Mouse (Mus musculus) intestine, embryonic 16.5 days (tissue): ENCODE results near the gene Wbp2nl. TPM values are rescaled to one million over a fixed set of nuclear protein-coding genes. Genes with fewer than 3 reads are reported as not detected.

Source experiments
- ATAC-seq: fragments of 200-750 bp; cut with Nextera tagmentation; 2 replicates; pipeline ENCODE4 v1.8.0; 2017; ENCODE audit warnings: moderate TSS enrichment, moderate library complexity
- H3K27ac ChIP-seq: fragments of 300-500 bp; sonication (generic); 2 replicates; pipeline ENCODE4 v1.5.1; 2014; ENCODE audit warnings: mild to moderate bottlenecking, low read length
- H3K27me3 ChIP-seq: fragments of 300-500 bp; sonication (generic); replicated peaks from 2 replicates; pipeline ENCODE4 v1.6.1; 2014; ENCODE audit warnings: low read length, control low read depth, mixed read lengths; ENCODE audit not compliant: control insufficient read depth, insufficient read depth
- H3K36me3 ChIP-seq: fragments of 300-500 bp; sonication (generic); 2 replicates; pipeline ENCODE4 v1.6.1; 2014; ENCODE audit warnings: low read length, control low read depth; ENCODE audit not compliant: control insufficient read depth, insufficient read depth
- H3K4me1 ChIP-seq: fragments of 300-500 bp; sonication (generic); 2 replicates; pipeline ENCODE4 v1.6.1; 2014; ENCODE audit warnings: low read length, control low read depth, mixed read lengths; ENCODE audit not compliant: control insufficient read depth, insufficient read depth
- H3K4me2 ChIP-seq: fragments of 300-500 bp; sonication (generic); 2 replicates; pipeline ENCODE4 v1.6.1; 2014; ENCODE audit warnings: low read depth, low read length, control low read depth
- H3K4me3 ChIP-seq: fragments of 300-500 bp; sonication (generic); 2 replicates; pipeline ENCODE4 v1.5.1; 2014; ENCODE audit warnings: mild to moderate bottlenecking, low read length
- H3K9ac ChIP-seq: fragments of 300-500 bp; sonication (generic); 2 replicates; pipeline ENCODE4 v1.6.1; 2014; ENCODE audit warnings: low read depth, low read length
- H3K9me3 ChIP-seq: fragments of 300-500 bp; sonication (generic); 2 replicates; pipeline ENCODE4 v1.6.1; 2016; ENCODE audit warnings: low read length, control low read depth; ENCODE audit not compliant: control insufficient read depth
- WGBS: fragments of 180-500 bp; shearing (Covaris S2); extraction: QIAGEN DNeasy Blood & Tissue Kit; methylation state at CpG from one replicate; pipeline ENCODE4 v1.1.7; 2014; 5-methylcytosine and 5-hydroxymethylcytosine counted together
- polyA plus RNA-seq: library from polyadenylated mRNA; unstranded; fragments of >200 nt; fragmentation: Nextera tagmentation; extraction: Ambion mirVana; gene quantifications from 2 replicates; pipeline ENCODE4 v1.2.1, GENCODE M21; 2015

Gene Wbp2nl
- polyA plus RNA-seq, 1 experiment from 2014 or later: 0.15 TPM

DNA sequence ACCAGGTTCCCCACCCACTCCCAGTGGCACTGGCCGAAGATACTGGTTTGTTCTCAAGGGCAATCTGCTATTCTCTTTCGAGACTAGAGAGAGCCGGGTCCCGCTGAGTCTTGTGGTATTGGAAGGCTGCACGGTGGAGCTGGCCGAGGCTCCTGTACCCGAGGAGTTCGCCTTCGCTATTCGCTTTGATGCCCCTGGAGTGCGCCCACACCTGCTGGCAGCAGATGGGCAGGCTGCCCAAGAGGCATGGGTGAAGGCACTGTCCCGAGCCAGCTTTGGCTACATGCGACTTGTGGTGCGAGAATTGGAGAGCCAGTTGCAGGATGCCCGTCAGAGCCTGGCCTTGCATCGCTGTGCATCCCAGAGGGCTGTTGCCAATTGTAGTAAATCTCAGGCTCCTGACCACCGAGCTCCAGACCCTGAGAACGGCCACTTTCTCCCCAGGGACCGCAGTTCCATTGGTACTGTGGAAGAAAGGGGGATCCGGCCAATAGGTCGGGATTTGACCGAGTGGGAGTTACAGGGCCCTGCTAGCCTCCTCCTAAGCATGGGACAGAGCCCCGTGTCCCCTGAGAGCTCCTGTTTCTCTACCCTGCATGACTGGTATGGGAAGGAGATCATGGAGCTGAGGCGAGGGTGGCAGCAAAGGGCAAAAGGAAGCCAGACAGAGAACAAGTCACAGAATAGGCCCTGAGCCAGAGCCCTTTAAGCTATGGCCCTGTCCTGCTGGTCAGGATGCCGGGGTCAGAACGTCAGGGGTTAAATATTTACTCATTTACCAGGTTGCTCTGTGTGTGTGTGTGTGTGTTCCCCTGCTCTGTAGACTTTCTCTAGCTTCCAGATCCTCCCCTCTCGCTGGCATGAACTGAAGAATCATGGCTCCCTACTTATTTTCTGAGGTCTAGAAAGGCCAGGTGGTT is 44.9 kb downstream of the Wbp2nl start:
- H3K9ac ChIP-seq: no peak overlapping the region
- no peaks in the 10 kb centered on the region for H3K27me3 ChIP-seq
- H3K4me1 ChIP-seq: peaks cover 41% of the 10 kb centered on the region
- H3K27ac ChIP-seq: no peak overlapping the region
- H3K36me3 ChIP-seq: peaks cover 4% of the 10 kb centered on the region
- H3K4me2 ChIP-seq: no peak overlapping the region
- ATAC-seq: no peak
- WGBS: 84% methylated on average over 27 of the region's 27 CpGs
- no peaks in the 10 kb centered on the region for H3K9me3 ChIP-seq
- H3K4me3 ChIP-seq: no peak overlapping the region

DNA sequence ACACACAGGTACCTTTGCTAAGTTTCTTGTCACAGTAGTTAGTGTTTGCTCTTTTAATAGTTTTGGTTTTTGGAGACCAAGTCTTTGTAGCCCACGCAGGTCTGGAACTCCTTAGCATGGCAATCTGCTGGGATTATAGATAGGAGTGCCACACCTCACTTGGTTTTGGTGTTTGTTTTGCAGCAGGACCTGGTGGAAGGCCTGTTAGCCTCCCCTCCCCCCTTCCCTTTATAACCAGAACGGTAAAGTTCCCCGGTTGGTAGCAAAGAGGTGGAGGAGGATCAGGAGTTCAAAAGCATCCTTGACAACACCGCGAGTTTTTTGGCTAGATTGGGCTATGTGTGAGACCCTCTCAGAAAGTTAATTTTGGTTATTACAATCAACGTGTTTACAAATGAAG is 46.2 kb downstream of the Wbp2nl start:
- no peaks in the 10 kb centered on the region for H3K27me3 ChIP-seq
- no peak overlapping the region for H3K4me3 ChIP-seq
- peaks cover 17% of the 10 kb centered on the region for H3K36me3 ChIP-seq
- 0 out of 2 replicates have a peak overlapping the region, but pooled peaks have one; percentile 2 for H3K27ac ChIP-seq
- 85% methylated on average over 6 of the region's 6 CpGs for WGBS
- H3K4me2 ChIP-seq: no peak overlapping the region
- no peak overlapping the region for H3K9ac ChIP-seq
- ATAC-seq: no peak
- H3K9me3 ChIP-seq: no peaks in the 10 kb centered on the region
- peaks cover 41% of the 10 kb centered on the region for H3K4me1 ChIP-seq

DNA sequence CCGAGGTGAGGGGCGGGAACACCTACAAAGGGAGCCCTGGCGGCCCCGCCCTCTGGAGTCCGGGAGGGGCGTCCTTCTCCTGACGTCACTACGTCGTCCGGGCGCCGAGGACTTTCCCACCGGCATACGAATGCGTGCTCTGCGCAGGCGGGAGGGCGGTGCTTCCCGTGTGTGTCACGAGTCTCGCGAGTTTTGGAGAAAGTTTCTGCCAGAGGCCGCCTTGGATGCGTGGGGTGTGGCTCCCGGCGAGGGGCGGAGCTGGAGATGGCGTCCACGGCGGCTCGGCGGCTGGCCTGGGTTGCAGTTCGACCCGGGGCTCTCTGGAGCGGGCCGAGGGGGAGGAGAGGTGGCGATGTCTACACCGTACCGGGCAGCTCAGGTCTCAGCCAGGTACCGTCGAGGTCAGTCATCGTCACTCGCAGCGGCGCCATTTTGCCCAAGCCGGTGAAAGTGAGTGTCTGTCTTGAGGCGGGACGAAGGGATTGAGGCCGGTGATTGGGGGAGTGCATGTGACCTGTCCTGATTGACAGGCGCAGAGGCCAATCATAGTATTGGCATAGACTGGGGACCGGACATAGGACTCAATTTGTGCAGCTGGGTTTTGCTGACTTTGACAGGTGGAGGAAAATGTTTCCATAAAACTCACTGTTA is 47.2 kb downstream of the Wbp2nl start:
- under 1% methylated on average over 51 of the region's 51 CpGs for WGBS
- ATAC-seq: peak; percentile 96
- Histone ChIP-seq H3K27me3 (no peaks in the 10 kb centered on the region), H3K4me3 (peak overlapping the region; percentile 74), H3K9ac (peak overlapping the region; percentile 87), H3K27ac (peak overlapping the region; percentile 86), H3K36me3 (peaks cover 21% of the 10 kb centered on the region), H3K9me3 (no peaks in the 10 kb centered on the region), H3K4me1 (peaks cover 37% of the 10 kb centered on the region), H3K4me2 (peak overlapping the region; percentile 53)

DNA sequence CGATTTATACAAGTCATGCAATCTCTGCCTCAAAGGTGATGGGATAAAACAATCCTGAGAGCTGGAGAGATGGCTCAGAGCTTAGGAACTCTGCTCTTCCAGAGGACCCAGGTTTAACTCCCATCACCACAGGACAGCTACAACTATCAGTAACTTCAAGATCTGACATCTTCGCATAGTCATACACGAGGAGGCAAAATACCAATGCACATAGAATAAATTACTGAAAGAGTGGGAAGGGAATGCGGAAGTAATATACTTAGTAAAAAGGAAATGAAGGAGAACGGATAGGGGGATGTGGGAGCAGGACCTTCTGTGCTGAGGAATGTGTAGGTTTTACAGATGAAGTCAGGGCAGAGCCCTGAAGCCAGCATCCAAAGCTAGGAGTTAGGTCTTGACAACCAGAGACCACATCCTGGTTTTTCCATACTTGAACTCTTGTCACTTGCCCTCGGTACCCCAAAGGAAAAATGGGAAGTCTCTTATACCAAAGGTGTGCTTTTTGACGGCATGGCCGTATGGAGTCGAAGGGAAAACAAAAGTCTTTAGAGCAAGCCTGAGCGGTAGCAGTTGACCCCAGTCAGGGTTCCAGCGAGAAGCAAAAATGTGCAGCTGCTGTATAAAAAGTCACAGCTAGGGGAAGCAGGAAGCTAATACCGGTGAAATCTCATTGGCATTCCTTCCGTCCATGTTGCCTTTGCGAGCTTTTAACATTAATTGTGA is 48.0 kb downstream of the Wbp2nl start:
- no peak for ATAC-seq
- H3K4me1 ChIP-seq: peaks cover 36% of the 10 kb centered on the region
- H3K4me3 ChIP-seq: peak overlapping the region; percentile 74
- peaks cover 21% of the 10 kb centered on the region for H3K36me3 ChIP-seq
- H3K4me2 ChIP-seq: peak overlapping the region; percentile 53
- H3K9ac ChIP-seq: peak overlapping the region; percentile 87
- no peaks in the 10 kb centered on the region for H3K9me3 ChIP-seq
- no peaks in the 10 kb centered on the region for H3K27me3 ChIP-seq
- H3K27ac ChIP-seq: peak overlapping the region; percentile 58
- WGBS: 42% methylated on average over 14 of the region's 14 CpGs

DNA sequence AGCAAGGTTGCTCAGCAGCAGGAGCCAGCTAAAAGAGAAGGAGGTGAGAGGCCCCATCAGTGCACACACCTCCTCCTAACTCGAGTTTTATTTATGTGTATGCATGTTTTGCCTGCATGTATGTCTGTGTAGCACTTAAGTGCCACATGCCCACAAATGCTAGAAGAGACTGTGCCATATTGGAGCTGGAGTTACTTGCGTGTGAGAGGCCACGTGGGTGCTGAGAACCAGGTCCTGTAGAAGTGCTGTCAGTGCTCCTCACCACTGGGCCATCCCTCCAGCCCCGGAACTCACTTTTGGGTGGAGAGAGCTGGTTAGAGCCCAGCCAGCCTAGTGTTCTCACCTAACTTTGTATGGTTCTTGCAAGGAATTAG is 48.5 kb downstream of the Wbp2nl start:
- peaks cover 21% of the 10 kb centered on the region for H3K36me3 ChIP-seq
- H3K27ac ChIP-seq: peak overlapping the region; percentile 58

DNA sequence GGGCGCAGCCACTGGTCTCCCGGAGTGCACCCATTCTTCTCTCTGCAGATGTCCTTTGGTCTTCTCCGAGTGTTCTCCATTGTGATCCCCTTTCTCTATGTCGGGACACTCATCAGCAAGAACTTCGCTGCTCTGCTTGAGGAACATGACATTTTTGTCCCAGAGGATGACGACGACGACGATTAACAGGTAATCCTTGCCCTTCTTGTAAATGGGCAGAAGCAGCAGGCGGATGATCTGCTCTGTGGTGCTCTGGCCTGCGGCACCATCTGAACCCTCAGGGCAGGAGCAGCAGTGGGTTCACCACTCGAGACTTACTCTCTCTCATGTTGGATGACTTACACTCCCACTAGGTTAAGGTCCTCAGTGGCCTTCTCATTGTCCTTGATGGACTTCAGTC is 49.1 kb downstream of the Wbp2nl start:
- Histone ChIP-seq H3K9me3 (no peaks in the 10 kb centered on the region), H3K4me1 (peaks cover 36% of the 10 kb centered on the region), H3K36me3 (peaks cover 21% of the 10 kb centered on the region), H3K9ac (0 out of 2 replicates have a peak overlapping the region, but pooled peaks have one; percentile 87), H3K27ac (peak overlapping the region; percentile 58; the same call in 1 of the 2 replicates), H3K27me3 (no peaks in the 10 kb centered on the region), H3K4me2 (peak overlapping the region; percentile 53; the same call in 1 of the 2 replicates), H3K4me3 (no peak overlapping the region)
- ATAC-seq: no peak
- 92% methylated on average over 12 of the region's 12 CpGs for WGBS

More for the DNA sequence above, 48.5 kb downstream of the Wbp2nl start:
- H3K4me1 ChIP-seq: peaks cover 35% of the 10 kb centered on the region
- H3K4me2 ChIP-seq: peak overlapping the region; percentile 53
- no peaks in the 10 kb centered on the region for H3K9me3 ChIP-seq
- peak overlapping the region; percentile 87 for H3K9ac ChIP-seq
- ATAC-seq: no peak
- no peaks in the 10 kb centered on the region for H3K27me3 ChIP-seq
- peak overlapping the region; percentile 74 for H3K4me3 ChIP-seq
- WGBS: 78% methylated on average over 4 of the region's 4 CpGs

DNA sequence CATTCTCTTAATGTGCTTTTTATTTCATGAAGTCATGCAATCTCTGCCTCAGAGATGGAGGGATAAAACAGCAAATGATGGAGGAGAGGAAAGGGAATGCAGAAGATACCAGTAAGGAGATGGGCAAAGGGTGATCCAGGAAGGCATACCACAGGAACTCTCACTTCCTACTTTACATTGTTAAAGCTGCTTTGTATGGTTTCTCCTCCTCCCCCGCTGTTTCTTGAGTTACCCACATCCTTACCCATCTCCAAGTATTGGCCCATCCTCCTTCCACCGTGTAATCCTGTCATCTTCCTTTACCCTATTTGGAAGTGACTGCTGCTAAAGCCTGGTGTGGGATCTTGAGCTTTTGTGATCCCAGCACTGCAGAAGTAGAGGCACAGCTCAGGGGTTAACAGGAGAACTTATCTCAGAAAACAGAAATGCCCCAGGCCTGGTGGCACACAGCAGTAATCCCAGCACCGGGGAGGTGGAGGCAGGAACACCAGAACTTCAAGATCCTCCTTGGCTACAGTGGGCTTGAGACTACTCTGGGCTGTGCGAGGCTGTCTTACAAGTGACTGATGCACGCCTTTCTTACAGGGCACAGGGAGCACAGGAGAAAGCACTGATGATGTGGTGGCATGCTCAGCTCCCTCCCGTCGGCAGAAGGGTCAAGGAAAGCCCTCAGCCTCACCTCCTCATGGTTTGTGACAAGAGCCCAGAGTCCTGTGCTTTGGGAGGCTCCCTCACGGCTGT is 49.7 kb downstream of the Wbp2nl start:
- peaks cover 21% of the 10 kb centered on the region for H3K36me3 ChIP-seq
- H3K27ac ChIP-seq: no peak overlapping the region
- H3K9me3 ChIP-seq: no peaks in the 10 kb centered on the region
- no peak overlapping the region for H3K4me3 ChIP-seq
- no peak for ATAC-seq
- H3K9ac ChIP-seq: no peak overlapping the region
- peaks cover 36% of the 10 kb centered on the region for H3K4me1 ChIP-seq
- H3K27me3 ChIP-seq: no peaks in the 10 kb centered on the region
- no peak overlapping the region for H3K4me2 ChIP-seq
- 80% methylated on average over 8 of the region's 8 CpGs for WGBS

DNA sequence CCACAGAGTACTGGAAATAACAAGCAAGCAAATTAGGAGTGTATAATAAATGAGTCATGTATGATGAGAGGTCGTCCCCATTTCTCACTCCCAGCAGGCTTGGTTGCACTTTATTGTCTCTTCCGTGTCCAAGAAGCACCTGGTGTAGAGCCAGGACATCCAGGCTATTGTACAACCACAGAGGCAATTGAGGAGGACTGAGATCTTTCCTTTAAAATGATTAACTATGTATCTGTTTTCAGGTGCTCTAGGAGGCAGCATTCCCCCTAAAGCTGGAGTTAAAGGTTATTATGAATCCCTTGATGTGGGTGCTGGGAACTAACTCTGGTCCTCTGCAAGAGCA is 50.2 kb downstream of the Wbp2nl start:
- Histone ChIP-seq H3K27me3 (no peaks in the 10 kb centered on the region), H3K4me1 (peaks cover 36% of the 10 kb centered on the region), H3K9ac (no peak overlapping the region), H3K4me3 (no peak overlapping the region), H3K36me3 (peaks cover 21% of the 10 kb centered on the region), H3K9me3 (no peaks in the 10 kb centered on the region), H3K27ac (0 out of 2 replicates have a peak overlapping the region, but pooled peaks have one; percentile 55), H3K4me2 (no peak overlapping the region)
- 70% methylated on average over 2 of the region's 2 CpGs for WGBS
- no peak for ATAC-seq
